Mouse (Mus musculus) lung, adult 2 months (tissue): ENCODE results near the gene Colgalt2.

Source experiments
- CTCF ChIP-seq: fragments of 200-500 bp; IDR thresholded peaks from 2 replicates; pipeline ENCODE4 v1.5.1; 2011; ENCODE audit warnings: mild to moderate bottlenecking, low read length, control low read depth; ENCODE audit not compliant: insufficient read depth
- POLR2A ChIP-seq: fragments of 200-500 bp; IDR thresholded peaks from 2 replicates; pipeline ENCODE4 v1.6.1; 2011; ENCODE audit warnings: low read depth, mild to moderate bottlenecking, control low read depth, low read length, borderline replicate concordance; ENCODE audit errors: extremely low read depth

- TF ChIP-seq CTCF (no peak), POLR2A (no peak)
Observed at GRCm38 (mm10) chr1:152398708-152399107, 922 bp upstream of the Colgalt2 start.
